Mouse (Mus musculus) frontal cortex, postnatal 25 days (tissue): ENCODE results near the gene Creld2.

Experiments
- DNase-seq, 2 experiments: peaks; one replicate each; pipeline ENCODE4 v3.0.0; 2022; ENCODE audit warnings: low spot score in 2 of 2

Creld2 gene

DNA sequence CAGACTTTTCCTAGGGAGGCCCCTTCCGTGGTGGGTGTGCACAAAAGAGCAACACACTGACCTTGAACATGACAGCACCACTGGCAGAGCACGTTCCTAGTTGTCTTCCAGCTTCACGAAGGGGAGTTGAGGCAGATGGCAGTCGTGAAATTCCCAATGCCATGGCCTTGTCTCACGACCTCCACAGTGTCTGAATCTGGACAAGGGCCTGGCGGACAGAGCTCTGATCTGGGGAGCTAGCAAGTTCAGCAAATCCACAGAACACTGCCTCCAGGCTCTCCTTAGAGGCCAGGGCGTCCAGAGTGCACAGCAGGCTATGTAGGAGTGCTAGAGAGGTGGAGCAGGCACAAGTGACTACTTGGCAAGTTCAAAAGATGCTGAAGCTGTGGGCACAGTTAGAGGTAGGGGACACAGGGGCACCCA lies 47.5 kb downstream of the Creld2 start:
- no peak for DNase-seq

DNA sequence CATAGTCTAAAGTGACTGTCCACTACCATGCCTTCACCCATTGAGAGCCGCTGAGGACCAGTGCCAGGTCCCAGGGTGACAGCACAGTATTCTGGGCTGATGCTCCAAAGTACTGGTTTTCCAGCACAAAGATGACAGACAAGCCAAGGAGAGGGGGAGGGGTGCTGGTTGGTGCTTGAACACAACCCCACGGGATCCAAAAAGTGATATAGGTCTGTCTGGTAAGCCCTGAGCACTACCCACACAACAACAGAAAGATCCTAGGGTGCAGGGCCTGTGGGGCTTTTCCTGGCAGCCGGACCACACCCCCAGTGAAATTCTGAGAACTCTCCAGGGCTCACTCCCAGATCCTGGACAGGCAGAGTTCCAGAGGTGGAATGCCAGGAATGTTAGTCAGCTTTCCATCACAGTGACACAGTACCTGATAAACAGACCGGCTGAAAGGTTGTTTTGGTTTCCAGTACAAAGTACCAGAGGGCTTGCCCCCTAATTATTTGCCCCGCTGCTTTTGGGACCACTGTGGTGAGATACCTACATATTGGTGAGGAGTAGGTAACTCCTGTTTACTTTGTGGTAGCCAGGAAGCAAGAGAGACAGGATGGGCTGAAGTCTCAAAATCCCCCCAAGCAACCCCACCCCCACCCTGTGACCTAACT lies 48.0 kb downstream of the Creld2 start:
- no peak for DNase-seq

DNA sequence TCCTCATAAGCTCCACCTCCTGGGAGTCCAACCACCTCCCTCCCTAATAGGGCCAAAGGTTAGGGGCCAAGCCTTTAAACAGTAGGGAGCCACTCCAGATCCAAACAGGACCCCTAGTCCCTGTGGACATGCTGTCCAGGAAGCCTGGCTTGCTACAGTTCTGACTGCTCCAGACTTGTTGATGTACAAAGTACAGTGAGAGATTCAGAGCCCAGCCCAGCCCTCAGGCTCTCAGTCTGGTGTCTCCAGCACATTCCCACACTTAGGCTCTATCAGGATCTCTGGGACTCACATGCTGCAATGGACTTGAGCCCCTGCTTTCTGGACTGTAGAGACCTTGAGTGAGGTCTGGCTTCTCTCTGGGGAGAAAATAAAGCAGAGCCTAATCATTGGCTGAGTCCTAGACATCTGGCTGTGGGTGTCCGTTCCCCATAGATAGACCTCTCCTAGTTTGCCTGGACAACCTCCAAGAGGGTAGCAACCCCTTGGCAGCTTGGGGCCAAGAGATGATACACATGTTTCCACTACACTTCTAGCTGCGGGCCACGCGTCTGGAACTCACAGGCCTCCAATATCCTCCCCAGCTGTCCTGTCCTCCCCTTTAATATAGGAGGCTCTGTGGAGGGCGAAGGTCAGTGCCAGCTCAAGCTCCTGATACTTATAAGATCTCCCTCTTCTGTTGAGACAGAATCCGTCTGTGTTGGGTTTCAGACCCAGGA lies 48.7 kb downstream of the Creld2 start:
- DNase-seq: no peak

DNA sequence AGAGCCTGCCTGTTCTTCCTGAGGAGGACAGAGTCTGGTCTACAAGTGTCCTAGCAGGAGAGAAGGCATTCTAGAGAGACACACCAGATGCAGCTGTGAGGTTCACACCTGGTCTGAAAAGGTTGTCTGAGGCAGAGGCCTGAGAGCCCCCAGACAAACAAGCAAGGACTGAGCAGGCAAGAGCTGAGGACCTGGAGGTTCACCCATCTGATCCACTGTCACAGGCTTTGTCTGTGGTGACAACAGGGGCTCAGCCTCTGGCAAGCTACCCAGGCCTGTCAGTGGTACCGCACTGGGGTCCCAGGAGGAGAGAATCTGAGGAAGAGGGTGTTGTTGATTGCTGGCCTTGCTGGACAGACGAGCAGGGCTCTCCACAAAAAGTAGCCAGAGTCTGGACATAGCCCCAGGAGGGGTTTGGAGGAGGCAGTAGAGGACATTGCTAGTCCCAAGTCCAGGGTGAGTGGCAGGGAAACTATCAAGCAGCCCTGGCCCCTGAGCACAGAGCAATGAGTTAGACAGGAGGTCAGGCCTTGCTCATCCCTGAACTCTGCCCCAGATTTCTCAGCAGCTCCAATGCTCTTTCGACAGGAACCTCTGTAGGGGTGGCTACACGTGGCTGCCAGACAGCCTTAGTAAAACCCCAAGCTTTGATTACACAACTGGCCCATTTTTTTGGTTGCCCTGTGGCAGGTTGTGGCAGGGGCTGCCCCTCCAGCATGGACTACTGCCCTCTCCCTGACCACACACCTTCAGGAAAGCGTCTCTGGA lies 51.2 kb downstream of the Creld2 start:
- DNase-seq: no peak

DNA sequence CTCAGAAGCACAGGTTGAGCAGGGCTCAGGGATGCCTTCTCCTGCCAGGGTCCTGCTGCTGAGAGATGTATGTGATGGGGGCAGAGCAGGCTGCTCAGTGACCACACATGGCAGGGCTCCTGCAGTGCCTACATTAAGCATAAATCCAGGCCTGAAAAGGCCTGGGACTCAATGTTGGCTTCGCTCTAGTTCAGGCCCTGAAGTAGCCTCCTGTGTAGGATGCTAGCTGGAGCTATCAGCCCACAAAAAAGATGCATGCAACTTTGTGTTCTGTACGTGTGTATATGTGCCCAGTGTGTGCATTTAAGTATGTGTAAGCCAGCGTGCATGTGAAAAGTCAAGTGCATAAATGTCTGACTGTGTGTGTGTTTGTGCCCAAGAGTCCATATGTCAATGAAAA lies 54.6 kb downstream of the Creld2 start:
- DNase-seq: no peak

DNA sequence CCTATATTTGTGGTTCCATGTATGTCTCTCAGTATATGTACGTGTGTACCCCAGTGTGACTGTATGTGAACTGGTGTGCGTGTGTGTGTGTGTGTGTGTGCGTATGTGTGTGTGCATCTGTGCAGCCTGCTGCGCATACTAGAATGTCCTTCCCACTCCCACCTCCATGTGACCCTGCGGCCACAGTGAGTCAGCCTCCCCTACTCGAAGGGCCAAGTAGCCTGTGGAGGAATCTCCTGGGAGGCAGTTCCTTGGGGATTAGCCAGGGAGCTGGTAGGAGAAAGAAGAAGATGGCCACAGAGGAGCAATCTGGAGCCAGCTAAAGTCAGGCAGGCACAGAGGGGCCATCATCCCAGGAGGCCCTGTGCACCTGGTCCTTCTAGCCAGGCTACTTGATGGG lies 55.0 kb downstream of the Creld2 start:
- no peak for DNase-seq

DNA sequence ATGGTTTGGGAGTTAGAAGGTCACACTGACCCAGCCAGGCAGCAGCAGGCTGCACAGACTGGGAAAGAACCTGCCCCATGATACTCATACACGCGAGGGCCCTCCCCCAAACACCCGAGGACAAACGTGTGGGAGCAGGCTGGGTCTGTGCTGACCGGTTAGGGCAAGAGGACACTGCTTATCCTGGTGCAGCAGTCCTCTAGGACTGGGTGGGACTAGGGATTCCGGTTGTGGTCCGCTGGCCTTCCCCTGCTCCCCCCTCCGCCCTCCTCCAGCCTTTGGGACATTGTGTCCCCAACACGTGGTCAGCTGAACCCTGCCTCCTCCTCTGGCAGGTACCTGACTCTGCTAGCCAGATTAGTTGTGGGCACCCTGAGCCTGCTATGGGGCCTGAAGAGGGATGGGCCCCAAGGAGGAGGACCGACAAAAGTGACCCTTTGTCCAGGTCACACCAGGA lies 56.2 kb downstream of the Creld2 start:
- no peak for DNase-seq
